Mouse (Mus musculus) gastrocnemius, adult 8-10 months (tissue): ENCODE results near the gene Crb1. TPM values are rescaled to one million over a fixed set of nuclear protein-coding genes. Genes with fewer than 3 reads are reported as not detected.

Experiments
- DNase-seq, 2 experiments: peaks; one replicate each; pipeline ENCODE4 v3.0.0; 2022; ENCODE audit warnings: low spot score in 2 of 2
- total RNA-seq, 4 experiments: library from RNA; stranded (reverse); gene quantifications; 2 replicates each; pipeline ENCODE4 v1.2.4; 2022

Crb1 gene
- total RNA-seq, 4 experiments from 2014 or later = not detected

- DNase-seq = no peak
Observed at GRCm38 (mm10) chr1:139224309-139224949, 152.5 kb downstream of the Crb1 start.

GRCm38 (mm10) chr1:139223804-139224203, 153.1 kb downstream of the Crb1 start:
- no peak for DNase-seq

- no peak for DNase-seq
Observed at GRCm38 (mm10) chr1:139215311-139215710, 161.6 kb downstream of the Crb1 start.

GRCm38 (mm10) chr1:139210505-139210904, 166.4 kb downstream of the Crb1 start:
- no peak for DNase-seq

DNA sequence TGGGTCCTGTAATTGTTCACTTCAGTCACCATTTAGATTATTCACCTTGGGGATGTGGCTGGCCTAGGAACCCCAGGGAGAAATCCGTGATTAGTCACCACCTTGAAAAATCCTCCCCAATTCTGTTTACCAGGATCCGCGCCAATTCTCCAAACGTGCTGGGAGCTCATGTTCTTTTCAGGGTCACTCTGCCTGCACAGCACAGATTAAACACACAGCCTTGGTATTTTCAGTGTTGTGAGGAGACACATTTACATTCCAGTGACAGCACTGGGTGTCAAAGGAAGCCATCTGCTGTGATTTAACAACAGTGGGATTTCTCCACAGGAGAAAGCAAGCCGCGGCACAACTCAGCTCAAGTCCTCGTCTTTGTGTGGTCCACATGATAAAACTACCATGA, 167.1 kb downstream of the Crb1 start:
- DNase-seq = no peak

DNA sequence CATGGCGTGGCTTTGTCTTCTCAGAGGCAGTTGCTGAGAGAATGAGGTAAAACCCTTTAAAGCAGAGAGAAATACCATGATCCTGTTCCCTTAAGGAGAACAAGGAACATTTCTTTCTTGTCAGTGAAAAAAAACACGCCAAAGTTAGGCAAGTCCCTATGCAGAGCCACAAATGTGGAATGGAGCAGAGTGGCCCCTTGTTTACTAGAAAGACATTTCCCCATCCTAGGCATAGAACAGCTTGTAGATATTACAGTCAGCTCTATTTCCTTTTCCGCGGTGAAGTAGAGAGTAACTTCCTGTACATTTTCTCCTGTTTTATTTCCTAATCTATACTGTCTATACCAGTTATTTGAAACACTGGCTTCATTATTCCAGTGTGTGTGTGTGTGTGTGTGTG, 170.6 kb downstream of the Crb1 start:
- DNase-seq = no peak

GRCm38 (mm10) chr1:139203026-139203425, 173.9 kb downstream of the Crb1 start:
- no peak for DNase-seq

GRCm38 (mm10) chr1:139194428-139195028, 182.4 kb downstream of the Crb1 start:
- DNase-seq = no peak

DNA sequence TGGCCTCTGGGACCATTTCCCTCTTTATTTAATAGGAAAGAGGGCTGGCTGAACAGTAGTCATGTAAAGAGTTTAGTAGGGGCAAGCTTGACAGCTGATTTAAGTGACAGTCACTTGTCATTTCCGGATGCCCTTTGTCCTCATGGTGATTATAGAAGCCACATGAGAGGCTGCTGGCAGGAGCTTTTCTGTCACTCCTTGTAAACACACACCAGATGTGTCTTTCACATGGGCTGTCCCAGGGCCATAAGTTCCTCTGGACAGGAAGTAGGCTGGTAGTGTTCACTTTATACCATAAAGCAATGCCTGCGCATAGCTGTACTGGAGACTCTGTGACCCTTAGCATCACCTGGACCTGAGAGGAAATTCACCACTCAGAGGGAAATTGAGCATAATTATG, 182.9 kb downstream of the Crb1 start:
- DNase-seq = no peak

DNA sequence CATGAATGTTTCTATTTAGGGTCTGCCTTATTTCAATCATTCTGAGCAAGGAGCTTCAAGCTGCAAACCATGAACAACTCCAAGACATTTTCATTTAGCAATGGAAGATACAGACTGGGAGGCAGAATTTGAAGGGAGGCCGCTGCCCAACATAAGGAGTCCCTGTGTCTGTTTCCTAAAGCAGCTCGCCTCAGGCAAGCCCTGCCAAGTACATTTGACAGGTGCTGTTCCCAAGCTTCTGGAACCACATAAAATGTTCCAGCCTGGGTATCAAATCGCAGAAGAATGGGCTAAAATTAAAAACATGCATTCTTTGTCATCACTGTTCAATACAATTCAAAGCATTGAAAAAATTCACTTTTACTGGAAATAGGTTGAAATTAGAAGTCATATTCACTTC, 184.3 kb downstream of the Crb1 start:
- no peak for DNase-seq

GRCm38 (mm10) chr1:139180481-139181149, 196.3 kb downstream of the Crb1 start:
- no peak for DNase-seq

- DNase-seq = no peak
Observed at GRCm38 (mm10) chr1:139179707-139180106, 197.2 kb downstream of the Crb1 start.

GRCm38 (mm10) chr1:139174058-139174832, 202.7 kb downstream of the Crb1 start:
- no peak for DNase-seq

- no peak for DNase-seq
Observed at GRCm38 (mm10) chr1:139162814-139163213, 214.1 kb downstream of the Crb1 start.

DNA sequence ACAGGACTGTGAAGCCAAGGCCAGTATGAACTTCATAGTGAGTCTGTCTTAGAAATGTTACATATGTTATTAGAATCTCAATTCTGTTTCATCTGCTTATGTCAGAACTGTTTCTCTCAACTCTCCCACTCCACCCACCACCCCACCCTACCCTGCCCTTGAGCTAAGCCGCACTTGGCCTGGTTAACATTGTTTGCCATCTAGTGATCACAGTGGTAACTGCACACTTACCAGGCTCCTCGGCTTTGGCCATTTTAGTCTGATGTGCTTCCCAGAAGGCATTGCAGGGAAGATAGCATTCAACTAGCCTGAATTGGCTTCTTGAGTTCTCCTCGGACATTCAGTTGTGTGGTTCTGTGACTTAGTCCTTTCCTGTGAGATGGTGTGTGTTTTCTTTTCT, 215.3 kb downstream of the Crb1 start:
- no peak for DNase-seq

- DNase-seq = no peak
Observed at GRCm38 (mm10) chr1:139156397-139156796, 220.5 kb downstream of the Crb1 start.

- no peak for DNase-seq
Observed at GRCm38 (mm10) chr1:139153493-139153892, 223.4 kb downstream of the Crb1 start.

GRCm38 (mm10) chr1:139153006-139153405, 223.9 kb downstream of the Crb1 start:
- no peak for DNase-seq
